Mouse (Mus musculus) neural tube, embryonic 15.5 days (tissue): ENCODE data around the gene Tns2. TPM values are rescaled to one million over a fixed set of nuclear protein-coding genes. Genes with fewer than 3 reads are reported as not detected.

ENCODE experiments used
- ATAC-seq: fragments of 200-750 bp; cut with Nextera tagmentation; 2 replicates; pipeline ENCODE4 v1.8.0; 2017; ENCODE audit warnings: mild to moderate bottlenecking, moderate TSS enrichment, moderate library complexity; ENCODE audit not compliant: low FRiP score
- H3K27ac ChIP-seq: fragments of 300-500 bp; sonication (generic); replicated peaks from 2 replicates; pipeline ENCODE4 v1.5.1; 2015; ENCODE audit warnings: mild to moderate bottlenecking, inconsistent platforms
- H3K27me3 ChIP-seq: fragments of 300-500 bp; sonication (generic); replicated peaks from 2 replicates; pipeline ENCODE4 v1.6.1; 2015; ENCODE audit warnings: inconsistent platforms
- H3K36me3 ChIP-seq: fragments of 300-500 bp; sonication (generic); 2 replicates; pipeline ENCODE4 v1.6.1; 2015; ENCODE audit warnings: inconsistent platforms
- H3K4me1 ChIP-seq: fragments of 300-500 bp; sonication (generic); 2 replicates; pipeline ENCODE4 v1.6.1; 2015; ENCODE audit warnings: inconsistent platforms
- H3K4me2 ChIP-seq: fragments of 300-500 bp; sonication (generic); 2 replicates; pipeline ENCODE4 v1.6.1; 2015; ENCODE audit warnings: inconsistent platforms, mild to moderate bottlenecking, moderate library complexity
- H3K4me3 ChIP-seq: fragments of 300-500 bp; sonication (generic); replicated peaks from 2 replicates; pipeline ENCODE4 v1.5.1; 2015; ENCODE audit warnings: mild to moderate bottlenecking, inconsistent platforms
- H3K9ac ChIP-seq: fragments of 300-500 bp; sonication (generic); replicated peaks from 2 replicates; pipeline ENCODE4 v1.6.1; 2015; ENCODE audit warnings: mild to moderate bottlenecking, inconsistent platforms
- H3K9me3 ChIP-seq: fragments of 300-500 bp; sonication (generic); replicated peaks from 2 replicates; pipeline ENCODE4 v1.6.1; 2016; ENCODE audit warnings: inconsistent platforms
- WGBS: fragments of 180-500 bp; shearing (Covaris S2); methylation state at CpG from one replicate; pipeline ENCODE4 v1.1.7; 2015; ENCODE audit warnings: mixed read lengths; 5-methylcytosine and 5-hydroxymethylcytosine counted together
- polyA plus RNA-seq: library from polyadenylated mRNA; unstranded; fragments of >200 nt; fragmentation: Nextera tagmentation; extraction: Ambion mirVana; gene quantifications from 2 replicates; pipeline ENCODE4 v1.2.1, GENCODE M21; 2015

Gene Tns2
- polyA plus RNA-seq, 1 experiment from 2014 or later, result 9.8 TPM

- H3K27me3 ChIP-seq, result no peaks in the 10 kb centered on the region
- WGBS, result 3% methylated on average over 34 of the region's 35 CpGs
- H3K4me3 ChIP-seq, result peak overlapping the region; percentile 92
- ATAC-seq, result peak; percentile 64
- peak overlapping the region; percentile 87 for H3K27ac ChIP-seq
- peak overlapping the region; percentile 65 for H3K4me2 ChIP-seq
- no peaks in the 10 kb centered on the region for H3K9me3 ChIP-seq
- H3K9ac ChIP-seq, result peak overlapping the region; percentile 94
- H3K4me1 ChIP-seq, result peaks cover 27% of the 10 kb centered on the region
- peaks cover 28% of the 10 kb centered on the region for H3K36me3 ChIP-seq
Measured at GRCm38 (mm10) chr15:102135522-102136128, 35.4 kb downstream of the Tns2 start.

GRCm38 (mm10) chr15:102136129-102136758 lies 36.0 kb downstream of the Tns2 start, which contains the start of gene Spryd3:
TSS of gene Spryd3 (minus strand) at chr15:102136234.
- no peaks in the 10 kb centered on the region for H3K9me3 ChIP-seq
- under 1% methylated on average over 50 of the region's 50 CpGs for WGBS
- H3K4me3 ChIP-seq, result peak within 1 kb of the TSS; percentile 92
- H3K27ac ChIP-seq, result peak within 1 kb of the TSS; percentile 87
- ATAC-seq, result peak; percentile 100
- peaks cover 22% of the 10 kb centered on the region for H3K36me3 ChIP-seq
- H3K27me3 ChIP-seq, result no peaks in the 10 kb centered on the region
- H3K9ac ChIP-seq, result peak within 1 kb of the TSS; percentile 94
- H3K4me1 ChIP-seq, result peaks cover 27% of the 10 kb centered on the region
- H3K4me2 ChIP-seq, result peak within 1 kb of the TSS; percentile 65

GRCm38 (mm10) chr15:102141120-102141519 lies 40.9 kb downstream of the Tns2 start:
- no peak overlapping the region for H3K4me3 ChIP-seq
- no peak for ATAC-seq
- no peak overlapping the region for H3K4me2 ChIP-seq
- H3K9ac ChIP-seq, result no peak overlapping the region
- peaks cover 19% of the 10 kb centered on the region for H3K4me1 ChIP-seq
- WGBS, result 89% methylated on average over 5 of the region's 5 CpGs
- no peak overlapping the region for H3K27ac ChIP-seq
- H3K27me3 ChIP-seq, result peaks cover 44% of the 10 kb centered on the region
- no peaks in the 10 kb centered on the region for H3K9me3 ChIP-seq
- no peaks in the 10 kb centered on the region for H3K36me3 ChIP-seq

GRCm38 (mm10) chr15:102142914-102143912 lies 43.0 kb downstream of the Tns2 start:
- H3K9ac ChIP-seq, result no peak overlapping the region
- no peak overlapping the region for H3K4me2 ChIP-seq
- no peak for ATAC-seq
- WGBS, result 56% methylated on average over 23 of the region's 23 CpGs
- H3K9me3 ChIP-seq, result no peaks in the 10 kb centered on the region
- H3K36me3 ChIP-seq, result no peaks in the 10 kb centered on the region
- peaks cover 9% of the 10 kb centered on the region; the same call in 1 of the 2 replicates for H3K4me1 ChIP-seq
- no peak overlapping the region for H3K4me3 ChIP-seq
- H3K27me3 ChIP-seq, result peaks cover 45% of the 10 kb centered on the region
- no peak overlapping the region for H3K27ac ChIP-seq

GRCm38 (mm10) chr15:102144274-102144711 lies 44.1 kb downstream of the Tns2 start, which contains the start of gene Igfbp6:
TSS of gene Igfbp6 (plus strand) at chr15:102144362.
- H3K27ac ChIP-seq, result no peak within 1 kb of the TSS
- H3K9ac ChIP-seq, result no peak within 1 kb of the TSS
- H3K27me3 ChIP-seq, result peaks cover 45% of the 10 kb centered on the region
- no peaks in the 10 kb centered on the region for H3K36me3 ChIP-seq
- no peak for ATAC-seq
- peak within 1 kb of the TSS; percentile 28; the same call in 1 of the 2 replicates for H3K4me2 ChIP-seq
- 5% methylated on average over 22 of the region's 22 CpGs for WGBS
- H3K9me3 ChIP-seq, result no peaks in the 10 kb centered on the region
- peaks cover 9% of the 10 kb centered on the region; the same call in 1 of the 2 replicates for H3K4me1 ChIP-seq
- H3K4me3 ChIP-seq, result no peak within 1 kb of the TSS

GRCm38 (mm10) chr15:102144726-102145125 lies 44.5 kb downstream of the Tns2 start:
- Histone ChIP-seq H3K9me3 (no peaks in the 10 kb centered on the region), H3K4me2 (peak overlapping the region; percentile 28; the same call in 1 of the 2 replicates), H3K4me1 (peaks cover 9% of the 10 kb centered on the region; the same call in 1 of the 2 replicates), H3K27me3 (peaks cover 45% of the 10 kb centered on the region), H3K4me3 (no peak overlapping the region), H3K9ac (no peak overlapping the region), H3K27ac (no peak overlapping the region), H3K36me3 (no peaks in the 10 kb centered on the region)
- 17% methylated on average over 19 of the region's 19 CpGs for WGBS
- no peak for ATAC-seq

GRCm38 (mm10) chr15:102145330-102145729 lies 45.1 kb downstream of the Tns2 start:
- Histone ChIP-seq H3K27ac (no peak overlapping the region), H3K4me2 (no peak overlapping the region), H3K4me3 (no peak overlapping the region), H3K4me1 (peaks cover 9% of the 10 kb centered on the region; the same call in 1 of the 2 replicates), H3K36me3 (no peaks in the 10 kb centered on the region), H3K9ac (no peak overlapping the region), H3K27me3 (peaks cover 45% of the 10 kb centered on the region), H3K9me3 (no peaks in the 10 kb centered on the region)
- 90% methylated on average over 10 of the region's 10 CpGs for WGBS
- ATAC-seq, result no peak

- Histone ChIP-seq H3K9ac (no peak overlapping the region), H3K9me3 (no peaks in the 10 kb centered on the region), H3K4me1 (peaks cover 9% of the 10 kb centered on the region; the same call in 1 of the 2 replicates), H3K4me3 (no peak overlapping the region), H3K27me3 (peaks cover 45% of the 10 kb centered on the region), H3K36me3 (no peaks in the 10 kb centered on the region), H3K27ac (no peak overlapping the region), H3K4me2 (no peak overlapping the region)
- no peak for ATAC-seq
- 89% methylated on average over 5 of the region's 5 CpGs for WGBS
Measured at GRCm38 (mm10) chr15:102146089-102146488, 45.9 kb downstream of the Tns2 start.

GRCm38 (mm10) chr15:102146882-102147281 lies 46.7 kb downstream of the Tns2 start:
- Histone ChIP-seq H3K4me1 (peaks cover 9% of the 10 kb centered on the region; the same call in 1 of the 2 replicates), H3K9me3 (no peaks in the 10 kb centered on the region), H3K4me3 (no peak overlapping the region), H3K27me3 (peaks cover 39% of the 10 kb centered on the region), H3K36me3 (no peaks in the 10 kb centered on the region), H3K9ac (no peak overlapping the region), H3K27ac (no peak overlapping the region), H3K4me2 (no peak overlapping the region)
- 3% methylated on average over 1 of the region's 1 CpGs for WGBS
- ATAC-seq, result no peak

GRCm38 (mm10) chr15:102147674-102148402 lies 47.6 kb downstream of the Tns2 start:
- Histone ChIP-seq H3K9me3 (no peaks in the 10 kb centered on the region), H3K27ac (no peak overlapping the region), H3K4me3 (no peak overlapping the region), H3K36me3 (no peaks in the 10 kb centered on the region), H3K9ac (no peak overlapping the region), H3K4me2 (no peak overlapping the region), H3K27me3 (peaks cover 31% of the 10 kb centered on the region), H3K4me1 (peaks cover 10% of the 10 kb centered on the region; the same call in 1 of the 2 replicates)
- WGBS, result 69% methylated on average over 16 of the region's 16 CpGs
- no peak for ATAC-seq
